Mouse (Mus musculus) myocyte (in vitro differentiated cells): ENCODE results near the gene Gm3298. TPM values are rescaled to one million over a fixed set of nuclear protein-coding genes. Genes with fewer than 3 reads are reported as not detected.
"Not testable (repeated sequence)": the region's sequence is repeated elsewhere in the genome, so short reads cannot be mapped to it uniquely, and the experiment has no call there.

Experiments
- H3K27me3 ChIP-seq: one replicate; pipeline ENCODE4 v1.6.1; 2011; ENCODE audit not compliant: control insufficient read depth, insufficient read depth, insufficient read length
- H3K36me3 ChIP-seq: one replicate; pipeline ENCODE4 v1.6.1; 2011; ENCODE audit not compliant: control insufficient read depth, insufficient read depth
- H3K4me2 ChIP-seq: one replicate; pipeline ENCODE4 v1.6.1; 2011; ENCODE audit warnings: low read depth, control low read depth
- H3K4me3 ChIP-seq: one replicate; pipeline ENCODE4 v1.5.1; 2011; ENCODE audit warnings: mild to moderate bottlenecking, control low read depth, moderate library complexity
- H3K79me2 ChIP-seq: one replicate; pipeline ENCODE4 v1.6.1; 2011; ENCODE audit not compliant: control insufficient read depth, insufficient read depth
- H3ac ChIP-seq: one replicate; pipeline ENCODE4 v1.6.1; 2011; ENCODE audit not compliant: control insufficient read depth, insufficient read length
- polyA plus RNA-seq: library from polyadenylated mRNA; unstranded; fragments of >200 nt; fragmentation: generic; extraction: Trizol; gene quantifications from one replicate; pipeline ENCODE4 v1.2.1, GENCODE M21; 2012; ENCODE audit warnings: missing spikeins

Gm3298 gene
- polyA plus RNA-seq, result not detected

- H3ac ChIP-seq, H3K4me2 ChIP-seq, H3K4me3 ChIP-seq, H3K36me3 ChIP-seq, H3K27me3 ChIP-seq, H3K79me2 ChIP-seq: not testable (repeated sequence)
Observed at GRCm38 (mm10) chr14:5015591-5015990, at the start of gene Gm3298. Gene Gm3298, plus strand, starts transcription at chr14:5015891.

GRCm38 (mm10) chr14:4983635-4984034 lies 32.1 kb upstream of the Gm3298 start, which contains the start of gene Gm8297:
Gene Gm8297, plus strand, starts transcription at chr14:4983935.
- not testable (repeated sequence) for H3K27me3 ChIP-seq, H3K79me2 ChIP-seq, H3K4me2 ChIP-seq, H3ac ChIP-seq, H3K4me3 ChIP-seq, H3K36me3 ChIP-seq

- H3K36me3 ChIP-seq, H3ac ChIP-seq, H3K4me3 ChIP-seq, H3K79me2 ChIP-seq, H3K4me2 ChIP-seq, H3K27me3 ChIP-seq: not testable (repeated sequence)
Observed at GRCm38 (mm10) chr14:5050329-5050728, 34.6 kb downstream of the Gm3298 start, which contains the start of gene 4930555G01Rik. Gene 4930555G01Rik, plus strand, starts transcription at chr14:5050629.

Other genes starting within 250 kb of the Gm3298 start
- gene Gm9602, start 239.6 kb upstream of the Gm3298 start, polyA plus RNA-seq, result not detected
- gene Gm3269, start 177.8 kb upstream of the Gm3298 start, polyA plus RNA-seq, result not detected
- not detected for gene Gm3264, start 160.3 kb upstream of the Gm3298 start, polyA plus RNA-seq
- not detected for gene Gm3278, start 123.5 kb upstream of the Gm3298 start, polyA plus RNA-seq
- gene Gm8297, start 32.0 kb upstream of the Gm3298 start, polyA plus RNA-seq, result not detected
- not detected for gene 4930555G01Rik, start 34.7 kb downstream of the Gm3298 start, polyA plus RNA-seq
- gene Gm8281, start 55.1 kb downstream of the Gm3298 start, polyA plus RNA-seq, result not detected
- gene Gm8279, start 115.6 kb downstream of the Gm3298 start, polyA plus RNA-seq, result not detected
- not detected for gene Gm3317, start 148.6 kb downstream of the Gm3298 start, polyA plus RNA-seq
- gene Gm8271, start 169.9 kb downstream of the Gm3298 start, polyA plus RNA-seq, result not detected
- gene Gm3526, start 244.7 kb downstream of the Gm3298 start, polyA plus RNA-seq, result not detected